Mouse (Mus musculus) ES-E14 (cell line): Measurements from ENCODE around the gene Pgls.

Experiments used
- CHD2 ChIP-seq: IDR thresholded peaks from 2 replicates; pipeline ENCODE4 v1.6.1; 2014; ENCODE audit warnings: mild to moderate bottlenecking, low read depth, low read length, inconsistent platforms
- HCFC1 ChIP-seq: IDR thresholded peaks from 2 replicates; pipeline ENCODE4 v1.6.1; 2012; ENCODE audit warnings: low read length, inconsistent platforms, borderline replicate concordance; ENCODE audit not compliant: insufficient read depth
- ZNF384 ChIP-seq: IDR thresholded peaks from 2 replicates; pipeline ENCODE4 v1.6.1; 2012; ENCODE audit warnings: low read depth, low read length, inconsistent platforms

DNA sequence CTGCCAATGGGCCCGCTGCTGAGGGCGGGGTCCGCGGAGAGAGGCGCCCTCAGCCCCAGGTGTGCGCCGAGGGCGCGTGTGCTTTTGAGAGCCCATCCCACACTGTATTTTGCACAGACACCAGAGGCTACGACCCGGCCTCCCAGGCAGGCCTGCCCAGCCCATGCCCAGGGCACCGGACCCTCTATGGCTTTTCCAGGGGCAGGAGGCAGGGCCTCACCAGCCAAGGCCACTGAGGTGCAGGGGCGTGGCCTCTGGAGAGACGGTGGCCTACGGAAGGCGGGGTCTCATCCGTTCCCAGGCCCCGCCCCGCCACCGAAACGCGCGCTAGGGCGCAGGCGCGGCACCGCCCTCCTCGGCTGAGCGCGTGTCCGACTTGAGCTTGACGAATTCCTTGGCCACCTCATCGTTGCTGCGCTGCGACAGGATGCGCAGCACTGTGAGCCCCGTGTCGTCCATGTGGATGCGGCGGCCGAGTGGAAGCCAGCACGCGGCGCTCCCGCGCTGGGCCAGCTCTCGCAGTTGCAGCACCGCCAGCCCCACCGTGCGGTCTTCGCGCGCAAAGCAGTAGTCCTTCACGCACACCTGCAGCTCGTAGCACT, 37.2 kb downstream of the Pgls start:
- TF ChIP-seq ZNF384 (no peak), HCFC1 (peak; percentile 67; the same call in 1 of the 2 replicates), CHD2 (no peak)
